Mouse (Mus musculus) E14TG2a.4 (cell line): Measurements from ENCODE around the gene Olfr625-ps1.

Experiments used
- H3K27me3 ChIP-seq: 2 replicates; pipeline ENCODE4 v1.6.1; 2014; ENCODE audit warnings: low read length, control low read depth; ENCODE audit not compliant: insufficient read depth
- H3K36me3 ChIP-seq: 2 replicates; pipeline ENCODE4 v1.6.1; 2014; ENCODE audit warnings: low read length, control low read depth; ENCODE audit not compliant: insufficient read depth
- H3K4me1 ChIP-seq: replicated peaks from 2 replicates; pipeline ENCODE4 v1.6.1; 2014; ENCODE audit warnings: low read depth, low read length, control low read depth
- H3K4me3 ChIP-seq: replicated peaks from 2 replicates; pipeline ENCODE4 v1.5.1; 2014; ENCODE audit warnings: mild to moderate bottlenecking, low read length
- H3K9me3 ChIP-seq: 2 replicates; pipeline ENCODE4 v1.6.1; 2014; ENCODE audit warnings: low read length, control low read depth
- CTCF ChIP-seq: conservative IDR thresholded peaks from 2 replicates; pipeline ENCODE4 v1.5.1; 2014; ENCODE audit warnings: low read length
- NANOG ChIP-seq: IDR thresholded peaks from 2 replicates; pipeline ENCODE4 v1.6.1; 2014; ENCODE audit warnings: borderline replicate concordance, low read length, mixed read lengths
- POU5F1 ChIP-seq: IDR thresholded peaks from 2 replicates; pipeline ENCODE4 v1.6.1; 2014; ENCODE audit warnings: low read length, borderline replicate concordance

Olfr625-ps1 gene

DNA sequence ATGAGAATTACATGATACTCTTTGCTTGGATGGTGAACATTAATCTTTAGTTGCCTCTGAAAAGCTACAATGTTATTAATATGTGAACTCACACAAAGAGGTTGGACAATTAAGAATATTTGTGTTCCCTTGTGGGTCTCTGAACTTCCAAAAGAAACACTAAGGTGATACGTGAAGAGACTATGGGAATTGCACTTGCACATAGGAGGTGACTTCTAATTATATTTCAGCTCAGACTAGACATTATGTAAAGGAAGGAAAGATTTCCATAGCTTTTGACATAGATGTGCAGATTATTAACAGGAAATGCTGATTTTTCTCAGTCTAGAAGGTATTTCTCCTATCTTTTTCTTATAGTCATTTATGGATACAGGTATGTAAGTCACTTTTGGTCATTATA lies 47.6 kb downstream of the Olfr625-ps1 start, which contains the start of gene Olfr628:
TSS of gene Olfr628 (plus strand) at position 301 of the 400 bp plus-strand sequence.
- Histone ChIP-seq H3K36me3 (no peaks in the 10 kb centered on the region), H3K4me1 (no peaks in the 10 kb centered on the region), H3K27me3 (no peaks in the 10 kb centered on the region), H3K9me3 (no peaks in the 10 kb centered on the region), H3K4me3 (no peak within 1 kb of the TSS)
- no peak for TF ChIP-seq CTCF
- no peak for TF ChIP-seq NANOG
- TF ChIP-seq POU5F1: no peak
